Mouse (Mus musculus): ENCODE measurements around the gene Vps13d.

DNA sequence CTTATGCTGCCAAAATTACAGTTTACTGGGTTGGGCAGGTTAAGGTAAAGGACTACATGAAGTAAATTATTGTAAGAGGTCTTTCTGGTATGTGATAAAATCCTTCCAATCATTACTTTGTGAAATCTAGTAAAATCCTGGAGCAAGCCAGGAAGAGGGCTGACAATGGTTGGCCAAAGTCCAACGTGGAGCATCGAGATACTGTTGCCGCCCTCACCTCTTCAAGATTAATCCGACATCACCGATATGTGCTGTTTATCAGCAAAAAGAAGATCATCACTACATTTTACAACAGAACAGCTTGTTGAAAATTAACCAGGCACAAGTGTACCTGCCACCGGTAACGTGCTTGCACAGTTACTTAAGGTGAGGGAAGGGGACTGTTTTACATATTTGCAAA lies 184.9 kb downstream of the Vps13d start:
- TF ChIP-seq CTCF (IDR thresholded peaks at IDR 0.05; ENCODE audit: low read depth) (no peak), EP300 (IDR thresholded peaks at IDR 0.05; ENCODE audit: low read depth) (no peak)
